Mouse (Mus musculus) CH12.LX (cell line): Measurements from ENCODE around the gene Trpm3.

Experiments
- CTCF ChIP-seq, 2 experiments: IDR thresholded peaks in 1 of 2; conservative IDR thresholded peaks in 1 of 2; 2 replicates each; pipeline ENCODE4 v1.5.1; 2011 to 2012; ENCODE audit warnings: low read depth in 2 of 2, low read length in 2 of 2, improper control_type of control experiment in 1 of 2, inconsistent platforms in 1 of 2, mild to moderate bottlenecking in 1 of 2, moderate library complexity in 1 of 2
- MAFK ChIP-seq: IDR thresholded peaks from 2 replicates; pipeline ENCODE4 v1.6.1; 2011; ENCODE audit warnings: low read length, improper control_type of control experiment; ENCODE audit not compliant: insufficient replicate concordance
- MYC ChIP-seq: IDR thresholded peaks from 2 replicates; pipeline ENCODE4 v1.6.1; 2011; ENCODE audit warnings: low read depth, mild to moderate bottlenecking, improper control_type of control experiment, low read length
- POLR2A ChIP-seq: IDR thresholded peaks from 2 replicates; pipeline ENCODE4 v1.6.1; 2011; ENCODE audit warnings: low read depth, mild to moderate bottlenecking, improper control_type of control experiment, low read length
- RAD21 ChIP-seq: IDR thresholded peaks from 2 replicates; pipeline ENCODE4 v1.6.1; 2011; ENCODE audit warnings: low read depth, mild to moderate bottlenecking, low read length, improper control_type of control experiment, moderate library complexity

GRCm38 (mm10) chr19:22962731-22963130 lies 823.9 kb downstream of the Trpm3 start:
- no peak for TF ChIP-seq POLR2A
- no peak for TF ChIP-seq CTCF (conservative IDR thresholded peaks at IDR 0.05 in 1 of 2, IDR thresholded peaks at IDR 0.05 in 1 of 2; ENCODE audit: low read depth in 2 of 2, low read length in 2 of 2)
- TF ChIP-seq MAFK, result no peak
- TF ChIP-seq MYC, result no peak
- TF ChIP-seq RAD21, result no peak
